Mouse (Mus musculus) bone marrow, adult 2 months (tissue): ENCODE measurements around the gene Cpped1.

Experiments used
- CTCF ChIP-seq: fragments of 200-500 bp; IDR thresholded peaks from 2 replicates; pipeline ENCODE4 v1.5.1; 2011; ENCODE audit warnings: low read length, control low read depth; ENCODE audit not compliant: control insufficient read depth, insufficient read depth
- POLR2A ChIP-seq: fragments of 200-500 bp; IDR thresholded peaks from 2 replicates; pipeline ENCODE4 v1.6.1; 2011; ENCODE audit warnings: low read depth, mild to moderate bottlenecking, control low read depth, low read length, borderline replicate concordance; ENCODE audit not compliant: control insufficient read depth

DNA sequence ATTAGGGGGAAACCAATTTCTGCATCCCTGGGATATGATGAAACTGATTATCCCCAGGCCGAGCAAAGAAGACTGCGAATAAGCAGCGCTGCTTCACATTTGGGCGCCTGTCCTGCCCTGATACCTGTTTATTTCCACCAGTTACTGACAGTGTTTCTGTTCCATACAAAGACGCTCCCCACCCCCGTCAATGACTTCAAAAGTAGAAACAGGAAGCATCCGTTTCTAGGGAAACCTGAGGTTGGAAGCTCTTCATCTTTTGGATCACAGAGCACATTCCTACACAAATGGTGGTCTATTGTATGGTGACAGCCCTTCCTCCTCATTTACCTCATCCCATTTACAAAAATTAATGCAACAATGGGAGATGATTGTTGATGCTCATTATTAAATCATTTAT lies 84.4 kb downstream of the Cpped1 start:
- TF ChIP-seq POLR2A (no peak), CTCF (no peak)
